Mouse (Mus musculus) liver, embryonic 14.5 days (tissue): ENCODE data around the gene Il23r. TPM values are rescaled to one million over a fixed set of nuclear protein-coding genes. Genes with fewer than 3 reads are reported as not detected.
A peak's percentile ranks its signal among the peaks of the same experiment; 100 is the strongest.

ENCODE experiments used
- ATAC-seq: fragments of 200-750 bp; cut with Nextera tagmentation; 2 replicates; pipeline ENCODE4 v1.8.0; 2017; ENCODE audit warnings: moderate number of reproducible peaks, mild to moderate bottlenecking, moderate library complexity; ENCODE audit not compliant: insufficient read depth
- DNase-seq, 3 experiments: peaks; one replicate each; pipeline ENCODE4 v3.0.0-alpha.2; 2012 to 2013; ENCODE audit warnings: low read depth in 3 of 3, low spot score in 3 of 3
- H3K27ac ChIP-seq: fragments of 300-500 bp; sonication (generic); 2 replicates; pipeline ENCODE4 v1.5.1; 2014; ENCODE audit warnings: moderate library complexity, mild to moderate bottlenecking, control low read depth, inconsistent platforms
- H3K27me3 ChIP-seq: fragments of 300-500 bp; sonication (generic); 2 replicates; pipeline ENCODE4 v1.6.1; 2014; ENCODE audit warnings: mild to moderate bottlenecking, low read length, moderate library complexity; ENCODE audit not compliant: control insufficient read depth, insufficient read depth
- H3K36me3 ChIP-seq: fragments of 300-500 bp; sonication (generic); replicated peaks from 2 replicates; pipeline ENCODE4 v1.6.1; 2014; ENCODE audit warnings: low read depth; ENCODE audit not compliant: control insufficient read depth, insufficient read depth
- H3K4me1 ChIP-seq, 2 experiments: fragments of 200-500 bp in 1 of 2; fragments of 300-500 bp in 1 of 2; sonication (generic) in 1 of 2; replicated peaks; 2 replicates each; pipeline ENCODE4 v1.6.1; 2012 to 2014; ENCODE audit warnings: antibody characterized with exemption in 1 of 2, inconsistent platforms in 1 of 2, low read length in 1 of 2; ENCODE audit not compliant: control insufficient read depth in 2 of 2, insufficient read depth in 2 of 2
- H3K4me2 ChIP-seq: fragments of 300-500 bp; sonication (generic); 2 replicates; pipeline ENCODE4 v1.6.1; 2014; ENCODE audit warnings: low read depth, mild to moderate bottlenecking, control low read depth, moderate library complexity
- H3K4me3 ChIP-seq, 2 experiments: fragments of 200-500 bp in 1 of 2; fragments of 300-500 bp in 1 of 2; sonication (generic) in 1 of 2; 2 replicates each; pipeline ENCODE4 v1.5.1; 2012 to 2014; ENCODE audit warnings: low read depth in 2 of 2, low read length in 2 of 2, mild to moderate bottlenecking in 2 of 2, control low read depth in 1 of 2, inconsistent platforms in 1 of 2, moderate library complexity in 1 of 2; ENCODE audit not compliant: insufficient read depth in 1 of 2
- H3K9ac ChIP-seq: fragments of 300-500 bp; sonication (generic); replicated peaks from 2 replicates; pipeline ENCODE4 v1.6.1; 2014; ENCODE audit warnings: mild to moderate bottlenecking, control low read depth, moderate library complexity
- H3K9me3 ChIP-seq: fragments of 300-500 bp; sonication (generic); 2 replicates; pipeline ENCODE4 v1.6.1; 2016; ENCODE audit warnings: low read length, mixed read lengths; ENCODE audit not compliant: control insufficient read depth
- CTCF ChIP-seq: IDR thresholded peaks from 2 replicates; pipeline ENCODE4 v1.5.1; 2016; ENCODE audit warnings: antibody characterized with exemption, low read depth, control low read depth
- EP300 ChIP-seq: IDR thresholded peaks from 2 replicates; pipeline ENCODE4 v1.6.1; 2016; ENCODE audit warnings: antibody characterized with exemption, low read depth
- WGBS: fragments of 180-500 bp; shearing (Covaris S2); extraction: QIAGEN DNeasy Blood & Tissue Kit; methylation state at CpG from one replicate; pipeline ENCODE4 v1.1.7; 2014; ENCODE audit not compliant: insufficient replicate concordance; 5-methylcytosine and 5-hydroxymethylcytosine counted together
- polyA plus RNA-seq, 2 experiments: library from polyadenylated mRNA; depleted of rRNA in 1 of 2; stranded (reverse) in 1 of 2; unstranded in 1 of 2; fragments of >200 nt; fragmentation: Nextera tagmentation in 1 of 2; extraction: Ambion mirVana in 1 of 2; gene quantifications; 2 replicates each; pipeline versions ENCODE4 v1.2.1 to v1.2.3; 2012 to 2014

Il23r gene
- polyA plus RNA-seq, 2 experiments, result not detected

- no peak overlapping the region for H3K9ac ChIP-seq
- no peak for ATAC-seq
These were observed 92.1 kb downstream of the Il23r start for GRCm38 (mm10) chr6:67399551-67399950.

GRCm38 (mm10) chr6:67375982-67376391 is 115.7 kb downstream of the Il23r start, which contains the start of gene Il12rb2:
Gene Il12rb2 (minus strand): TSS chr6:67376188.
- no peaks in the 10 kb centered on the region for H3K36me3 ChIP-seq
- no peaks in the 10 kb centered on the region; the same call in 1 of the 2 replicates for H3K27me3 ChIP-seq
- peak in 2 of 3 experiments; percentile 12 to 24 for DNase-seq
- H3K4me1 ChIP-seq, result no peaks in the 10 kb centered on the region
- peak within 1 kb of the TSS; percentile 49 for H3K4me2 ChIP-seq
- under 1% methylated on average over 26 of the region's 26 CpGs for WGBS
- TF ChIP-seq EP300, result no peak
- no peak for TF ChIP-seq CTCF
- H3K27ac ChIP-seq, result no peak within 1 kb of the TSS
- H3K4me3 ChIP-seq, result peak within 1 kb of the TSS; percentile 34 to 41
- peak; percentile 41; the same call in 1 of the 2 replicates for ATAC-seq
- no peak within 1 kb of the TSS for H3K9ac ChIP-seq
- H3K9me3 ChIP-seq, result no peaks in the 10 kb centered on the region

More at GRCm38 (mm10) chr6:67399551-67399950, 92.1 kb downstream of the Il23r start:
- H3K27me3 ChIP-seq, result no peaks in the 10 kb centered on the region
- H3K36me3 ChIP-seq, result no peaks in the 10 kb centered on the region
- 69% methylated on average over 5 of the region's 5 CpGs for WGBS
- no peak for DNase-seq
- no peak overlapping the region for H3K4me2 ChIP-seq
- no peak overlapping the region for H3K4me3 ChIP-seq
- no peaks in the 10 kb centered on the region for H3K9me3 ChIP-seq
- H3K4me1 ChIP-seq, result no peaks in the 10 kb centered on the region
- no peak overlapping the region for H3K27ac ChIP-seq
- TF ChIP-seq EP300, result no peak
- no peak for TF ChIP-seq CTCF

Other genes starting within 250 kb of the Il23r start
- gene Il12rb2, start 115.7 kb downstream of the Il23r start, polyA plus RNA-seq (2012; rRNA removed), result 0.45 TPM in 2 replicates
- gene Il12rb2, start 115.7 kb downstream of the Il23r start, polyA plus RNA-seq (2014; fragmentation: Nextera tagmentation; extraction: Ambion mirVana), result 0.08 and 0.27 TPM in 2 replicates
- 0.37 and 0.49 TPM in 2 replicates for gene Tacstd2, start 43.9 kb upstream of the Il23r start, polyA plus RNA-seq (2012; rRNA removed)
- 0.30 and 0.34 TPM in 2 replicates for gene Tacstd2, start 43.9 kb upstream of the Il23r start, polyA plus RNA-seq (2014; fragmentation: Nextera tagmentation; extraction: Ambion mirVana)